Mouse (Mus musculus): Measurements from ENCODE around the gene Tex33.

DNA sequence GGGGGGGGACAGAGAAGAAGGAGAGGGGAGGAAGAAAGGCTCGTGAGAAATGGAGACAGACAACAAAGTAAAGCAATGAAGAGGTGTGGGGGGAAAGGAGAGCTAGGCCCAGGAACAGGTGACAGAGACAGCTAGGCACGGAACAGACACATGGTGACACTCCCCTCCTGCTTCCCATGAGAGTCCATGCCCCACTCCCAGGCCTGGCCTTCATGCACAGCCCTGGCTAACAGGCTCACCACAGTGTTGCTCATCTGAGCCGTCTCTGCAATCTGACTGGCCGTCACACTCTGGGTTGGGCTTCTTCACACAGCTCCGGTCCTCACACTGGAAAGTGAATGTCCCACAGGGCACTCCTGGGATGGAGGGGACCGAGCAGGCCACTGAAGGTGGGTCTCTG is 48.1 kb upstream of the Tex33 start:
- TF ChIP-seq CTCF (IDR thresholded peaks at IDR 0.05; ENCODE audit: borderline replicate concordance, insufficient read depth, low read depth, low read length) (no peak), POLR2A (IDR thresholded peaks at IDR 0.05; ENCODE audit: borderline replicate concordance, insufficient read depth, low read length) (no peak)

Data from cerebellum, adult 2 months (tissue).